Mouse (Mus musculus): ENCODE measurements around the gene Tex22. TPM values are rescaled to one million over a fixed set of nuclear protein-coding genes. Genes with fewer than 3 reads are reported as not detected.

Gene Tex22
- total RNA-seq, 2 experiments from 2014 or later: 0.45 to 0.64 TPM

DNA sequence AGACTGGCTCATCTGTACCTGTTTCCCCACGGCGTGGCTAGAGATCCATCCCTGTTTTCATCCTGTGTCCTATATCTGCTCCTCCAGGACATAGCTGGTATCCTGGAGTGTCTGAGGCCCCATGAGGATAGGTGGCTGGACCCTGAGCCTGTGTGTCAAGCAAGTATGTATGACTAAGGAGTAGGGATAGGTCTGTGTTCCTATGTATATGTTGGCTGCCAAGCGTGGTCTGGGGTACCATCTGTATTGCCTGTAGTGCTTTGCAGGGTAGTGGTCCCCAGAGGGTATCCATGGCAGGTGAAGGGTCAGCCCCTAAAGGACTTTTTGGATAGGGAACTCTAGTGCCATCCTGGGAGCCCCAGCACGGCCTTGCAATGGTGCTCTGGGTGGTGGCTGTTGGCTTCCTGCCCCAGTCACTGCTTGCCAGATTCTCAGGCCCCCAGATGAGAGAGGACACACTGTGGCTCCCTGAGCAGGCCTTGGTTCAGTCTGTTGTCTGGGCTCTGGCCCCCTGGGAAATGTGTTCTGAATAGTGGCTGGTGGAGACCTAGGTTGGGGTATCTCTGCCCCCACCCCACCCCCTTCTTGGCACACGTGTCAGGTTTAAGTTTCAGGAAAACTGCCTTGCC lies 26.3 kb downstream of the Tex22 start:
- peak in 1 of 2 experiments; percentile 70 for DNase-seq (ENCODE audit: low spot score in 2 of 2)

DNA sequence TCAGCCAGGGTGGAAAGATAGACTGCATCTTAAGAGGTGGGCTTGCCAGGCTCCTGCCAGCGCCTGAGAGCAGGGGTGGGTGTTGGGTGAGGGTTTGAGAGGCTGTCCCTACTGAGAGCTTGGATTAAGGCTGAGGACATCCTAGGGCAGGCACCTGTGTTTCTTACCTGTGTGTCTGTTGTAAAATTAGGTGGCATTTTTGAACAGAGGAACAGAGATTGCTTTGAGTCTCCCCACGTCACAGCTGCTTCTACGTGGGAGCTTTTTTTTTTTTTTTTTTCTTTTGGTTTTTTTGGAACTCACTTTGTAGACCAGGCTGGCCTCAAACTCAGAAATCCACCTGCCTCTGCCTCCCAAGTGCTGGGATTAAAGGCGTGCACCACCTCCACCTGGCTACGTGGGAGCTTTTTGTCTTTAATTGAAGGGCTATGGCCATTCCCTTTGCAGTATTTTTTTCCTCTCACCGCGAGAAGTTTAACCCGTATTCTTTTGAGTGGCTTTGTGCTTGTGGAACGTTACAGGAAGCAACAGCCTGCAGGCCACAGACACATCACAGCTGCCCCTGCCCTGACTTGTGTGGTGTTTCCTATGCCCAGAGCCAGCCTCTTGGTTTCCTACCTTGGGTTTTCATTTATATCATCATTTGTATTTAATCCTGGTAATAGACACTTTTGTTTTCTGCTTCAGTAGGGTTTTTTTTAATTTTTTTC lies 27.1 kb downstream of the Tex22 start:
- DNase-seq (ENCODE audit: low spot score in 2 of 2): no peak

DNA sequence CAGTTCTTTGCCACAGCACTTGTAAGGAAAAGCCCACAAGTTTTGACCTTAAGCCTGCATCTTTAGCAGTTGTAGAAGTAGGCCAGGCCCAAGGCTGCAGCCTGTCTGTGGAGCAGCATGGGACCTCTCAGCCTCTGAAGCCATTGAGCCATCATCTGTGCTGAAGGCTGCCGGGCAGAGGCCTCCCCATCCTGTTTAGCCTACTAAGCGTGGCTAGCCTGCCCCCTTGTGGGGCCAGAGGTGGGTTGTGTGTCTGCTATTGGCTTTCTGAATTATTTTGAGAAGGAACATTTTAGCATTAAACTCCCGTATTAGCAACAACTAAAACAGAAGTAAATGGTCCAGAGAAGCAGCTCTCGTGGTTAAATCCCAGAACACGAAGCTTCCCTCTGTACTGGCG lies 28.2 kb downstream of the Tex22 start:
- peak; percentile 48 to 72 for DNase-seq (ENCODE audit: low spot score in 2 of 2)

DNA sequence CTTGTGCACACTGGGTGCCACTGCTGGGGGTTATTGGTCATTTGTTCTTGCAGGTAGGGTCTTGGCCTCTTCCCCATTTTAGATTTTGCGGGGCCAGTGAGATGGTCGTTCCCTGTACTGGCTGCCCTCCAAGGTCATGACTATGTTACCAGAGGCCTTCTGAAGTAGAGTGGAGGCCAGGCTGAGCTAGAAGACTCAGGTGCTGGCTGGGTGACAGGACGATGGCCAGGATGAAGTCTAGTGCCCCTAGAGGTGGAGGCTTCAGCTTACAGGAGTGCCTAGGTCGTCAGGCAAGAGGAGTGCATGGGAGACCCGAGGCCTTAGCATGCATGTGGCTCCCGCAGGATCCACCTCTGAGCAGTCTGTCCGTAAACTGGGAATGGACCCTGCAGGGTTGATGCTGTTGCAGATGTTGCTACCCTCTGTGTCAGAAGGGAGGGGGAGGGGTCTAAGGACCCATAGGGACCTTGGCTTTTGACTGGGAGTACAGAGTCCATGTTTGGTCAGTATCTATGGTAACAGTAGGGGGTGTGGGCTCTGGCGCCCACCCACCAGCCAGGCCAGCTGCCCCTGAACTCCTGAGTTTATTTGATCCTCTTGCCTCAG lies 29.6 kb downstream of the Tex22 start:
- DNase-seq (ENCODE audit: low spot score in 2 of 2): no peak

DNA sequence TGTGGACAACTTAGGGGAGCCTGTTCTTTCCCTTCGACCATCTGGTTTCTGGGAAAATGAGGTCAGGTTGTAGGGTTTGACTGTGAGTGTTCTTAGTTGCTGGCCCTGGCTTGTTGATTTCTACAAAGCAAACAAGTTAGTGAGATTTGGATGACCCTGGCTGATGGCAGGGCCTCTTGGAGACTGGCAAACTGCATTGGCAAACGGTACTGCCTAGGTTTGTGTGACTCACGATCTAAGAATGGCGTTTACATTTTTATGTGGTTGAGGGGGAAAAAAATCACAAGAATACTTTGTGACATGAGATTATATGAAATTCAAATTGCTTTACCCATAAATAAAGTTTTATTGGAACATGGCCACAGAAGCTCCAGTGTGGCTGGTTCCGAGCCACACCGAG lies 32.1 kb downstream of the Tex22 start:
- DNase-seq (ENCODE audit: low spot score in 2 of 2): no peak

DNA sequence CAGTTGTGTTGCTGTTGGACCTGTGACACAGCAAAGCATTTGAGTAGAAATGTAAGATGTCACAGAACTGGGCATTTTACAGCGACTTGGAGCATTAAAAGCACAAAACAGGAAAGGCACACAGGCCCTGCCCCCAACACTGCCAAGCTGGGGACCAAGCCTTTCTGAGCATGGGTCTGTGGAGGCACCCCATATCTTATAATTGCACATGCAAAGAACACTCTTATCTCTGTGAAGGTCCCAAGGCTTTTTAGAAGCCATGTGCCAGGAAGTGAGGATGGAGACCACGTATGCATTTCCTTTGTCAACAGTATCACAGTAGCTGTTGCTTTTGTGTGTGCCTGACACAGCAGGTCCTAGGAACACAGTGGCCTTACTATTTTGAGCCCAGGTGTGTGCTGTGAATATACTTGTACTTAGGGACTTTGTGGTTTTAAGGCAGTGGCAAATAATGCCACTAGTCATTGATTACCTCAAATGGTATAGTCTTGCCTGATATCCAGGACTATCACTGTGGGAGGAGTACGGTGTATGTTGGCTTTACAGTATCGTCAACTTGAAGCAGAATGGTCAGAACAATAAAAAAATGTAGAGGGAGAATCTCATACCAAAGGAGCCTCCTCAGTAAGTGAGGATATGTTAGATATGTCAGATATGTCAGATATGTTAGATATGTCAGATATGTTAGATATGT lies 33.3 kb downstream of the Tex22 start:
- DNase-seq (ENCODE audit: low spot score in 2 of 2): no peak

DNA sequence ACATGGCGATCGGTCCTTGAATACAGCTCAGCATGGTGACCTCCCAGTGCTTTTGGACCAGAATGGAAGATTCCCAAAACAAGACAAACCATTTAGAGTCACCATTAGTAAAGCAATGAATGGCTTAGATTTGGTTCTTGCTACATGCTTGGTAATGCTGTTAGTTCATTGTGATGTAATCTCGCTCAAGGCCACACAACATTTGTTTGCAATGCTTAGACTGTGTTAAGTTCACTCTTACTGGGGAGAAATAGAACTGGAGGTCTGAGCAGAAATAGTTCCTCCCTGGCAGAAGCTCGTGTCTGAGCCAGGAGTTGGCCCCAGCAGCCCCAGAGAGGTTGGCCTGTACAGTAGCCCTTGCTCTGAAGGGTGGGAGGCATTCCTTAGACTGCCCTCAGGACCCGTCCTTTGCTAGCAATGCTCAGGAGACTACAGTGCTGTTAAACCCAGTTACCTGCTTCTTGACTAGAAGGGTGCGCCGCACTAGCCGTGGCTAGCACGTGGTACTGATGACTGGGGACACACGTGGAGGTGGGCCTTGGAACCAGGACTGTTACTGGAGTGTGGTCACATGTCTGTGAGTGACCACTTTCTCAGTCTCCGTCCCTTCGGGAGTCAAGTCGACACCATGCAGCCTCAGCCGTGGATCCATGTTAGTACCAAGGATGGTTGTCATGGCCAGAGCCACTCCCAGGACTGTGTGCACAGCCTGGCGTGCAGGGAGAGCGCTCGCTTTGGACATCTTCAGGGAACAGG lies 34.4 kb downstream of the Tex22 start:
- DNase-seq (ENCODE audit: low spot score in 2 of 2): no peak

DNA sequence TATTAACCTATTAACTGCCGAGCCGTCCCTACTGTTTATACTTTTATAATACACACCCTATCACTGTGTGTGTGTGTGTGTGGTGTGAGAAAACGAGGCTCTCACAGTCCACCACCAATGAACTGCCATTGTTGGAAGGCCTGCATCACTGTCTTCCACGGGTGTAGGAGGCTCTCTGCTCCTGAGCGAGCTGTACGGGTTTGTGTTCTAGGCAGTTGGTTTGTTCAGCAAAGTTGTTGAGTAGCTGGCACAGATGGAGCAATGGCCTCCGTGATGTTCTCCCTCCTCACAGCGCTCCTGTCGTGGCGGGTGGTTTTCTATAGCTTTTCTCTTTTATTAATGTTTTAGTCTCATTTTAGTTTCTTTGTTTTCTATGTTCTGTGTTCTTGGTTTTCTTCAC lies 35.5 kb downstream of the Tex22 start:
- no peak for DNase-seq (ENCODE audit: low spot score in 2 of 2)

DNA sequence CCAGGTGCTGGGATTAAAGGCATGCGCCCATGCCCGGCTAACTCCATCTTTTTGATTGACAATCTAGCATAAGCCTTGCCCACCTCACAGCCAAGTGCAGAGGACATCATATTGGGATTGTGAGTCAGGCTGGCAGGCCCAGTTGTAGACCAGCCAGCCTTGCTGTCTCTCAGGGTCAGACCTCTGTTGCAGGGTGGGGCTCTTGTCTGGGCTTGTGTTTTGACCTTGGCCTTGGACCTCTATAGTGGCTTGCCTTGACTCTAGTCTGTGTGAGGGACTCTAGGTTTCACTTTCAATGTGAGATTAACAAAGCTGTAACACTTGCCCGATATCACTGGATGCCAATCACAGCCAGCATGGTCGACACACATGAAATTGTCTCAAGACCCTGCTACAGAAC lies 39.8 kb downstream of the Tex22 start:
- no peak for DNase-seq (ENCODE audit: low spot score in 2 of 2)

DNA sequence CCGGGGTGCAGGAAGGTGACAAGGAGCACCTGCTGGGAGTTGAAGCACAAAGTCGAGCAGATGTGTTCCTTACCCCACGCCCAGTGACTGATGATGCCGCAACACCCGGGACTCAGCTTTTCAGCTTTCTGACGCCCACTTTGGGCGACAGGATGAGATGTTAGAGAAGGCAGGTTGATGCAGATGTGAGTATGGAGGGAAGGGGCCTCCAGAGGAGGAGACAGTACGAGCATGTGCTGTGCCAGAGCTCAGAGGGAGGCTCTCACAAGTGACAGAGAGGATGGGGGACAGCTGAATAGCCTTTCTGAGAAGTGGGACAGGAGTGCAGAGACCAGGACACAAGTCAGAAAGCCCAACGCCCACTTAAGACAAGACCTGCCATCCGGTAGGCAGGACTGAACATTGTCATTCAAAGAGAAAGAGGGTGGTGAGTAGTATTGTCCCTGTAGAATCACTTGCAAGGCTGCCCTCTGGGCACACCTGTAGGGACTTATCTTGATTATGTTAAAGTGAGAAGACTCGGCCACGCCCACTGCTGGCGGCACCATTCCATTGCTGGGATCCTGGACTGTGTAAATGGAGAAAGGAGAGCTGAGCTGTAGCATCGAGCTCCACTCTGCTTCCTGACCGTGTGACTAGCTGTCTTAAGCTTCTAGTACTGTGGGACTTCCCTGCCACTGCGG lies 40.7 kb downstream of the Tex22 start:
- DNase-seq (ENCODE audit: low spot score in 2 of 2): no peak

DNA sequence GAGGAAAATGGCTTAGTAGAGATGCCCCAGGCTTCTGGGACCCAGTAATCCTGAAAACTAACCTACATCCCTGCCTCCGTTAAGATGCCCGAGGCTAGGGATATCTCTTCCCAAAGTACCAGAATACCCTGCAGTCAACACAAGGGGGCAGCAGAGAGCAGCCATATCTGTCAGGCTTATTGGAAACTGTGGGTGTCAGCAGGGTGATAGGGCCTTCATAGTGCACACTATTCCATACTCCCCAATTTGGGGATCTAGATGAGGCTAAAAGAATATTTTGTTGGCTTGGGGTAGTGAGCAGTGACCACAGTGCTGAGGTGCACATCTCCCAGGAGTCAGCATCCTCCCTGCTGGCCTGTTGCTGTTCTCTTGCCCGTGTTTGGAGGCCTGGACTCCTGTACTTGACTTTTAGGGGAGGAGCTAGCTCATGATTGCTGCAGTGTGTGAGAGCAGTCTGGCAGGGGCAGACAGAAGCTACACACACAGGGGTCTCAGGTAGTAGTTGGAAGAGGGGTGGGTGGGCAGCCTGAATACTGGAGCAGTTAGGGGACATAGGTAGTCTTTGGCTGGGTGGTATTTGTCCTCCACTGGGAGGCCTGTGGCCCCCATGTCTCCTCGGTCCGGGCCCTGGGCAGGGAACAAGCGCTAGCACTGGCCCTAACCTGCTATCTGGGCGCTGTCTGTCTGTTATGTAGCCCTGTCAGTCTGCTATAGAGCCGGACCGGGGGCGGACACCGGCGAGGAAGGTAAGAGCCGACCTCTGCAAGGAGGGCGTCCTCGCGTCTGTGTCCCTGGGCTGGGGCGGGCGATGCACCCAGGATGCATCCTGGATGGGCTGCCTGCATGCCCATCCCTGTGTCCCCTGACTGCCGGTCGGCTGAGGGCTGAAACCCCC lies 45.5 kb downstream of the Tex22 start:
- DNase-seq (ENCODE audit: low spot score in 2 of 2): peak; percentile 90

DNA sequence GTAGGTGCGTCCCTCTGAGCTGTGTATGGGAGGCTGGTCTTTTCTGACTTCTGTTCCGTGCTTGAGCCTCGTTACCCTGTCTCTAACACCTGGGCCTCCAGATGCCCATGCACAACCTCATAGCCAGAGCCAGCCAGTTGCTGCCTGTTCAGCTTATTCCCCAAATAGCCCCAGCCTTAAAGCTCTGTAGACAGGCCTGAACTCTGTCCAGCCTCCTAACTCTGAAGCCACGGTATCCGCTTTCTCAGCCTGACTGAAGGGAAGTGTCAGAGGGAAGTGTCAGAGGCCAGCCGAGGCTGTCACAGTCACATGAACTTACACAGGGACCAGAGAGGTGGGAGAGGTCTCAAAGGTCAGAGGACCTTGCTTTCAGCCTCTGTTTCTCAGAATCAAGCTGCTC lies 50.4 kb downstream of the Tex22 start:
- no peak for DNase-seq (ENCODE audit: low spot score in 2 of 2)

DNA sequence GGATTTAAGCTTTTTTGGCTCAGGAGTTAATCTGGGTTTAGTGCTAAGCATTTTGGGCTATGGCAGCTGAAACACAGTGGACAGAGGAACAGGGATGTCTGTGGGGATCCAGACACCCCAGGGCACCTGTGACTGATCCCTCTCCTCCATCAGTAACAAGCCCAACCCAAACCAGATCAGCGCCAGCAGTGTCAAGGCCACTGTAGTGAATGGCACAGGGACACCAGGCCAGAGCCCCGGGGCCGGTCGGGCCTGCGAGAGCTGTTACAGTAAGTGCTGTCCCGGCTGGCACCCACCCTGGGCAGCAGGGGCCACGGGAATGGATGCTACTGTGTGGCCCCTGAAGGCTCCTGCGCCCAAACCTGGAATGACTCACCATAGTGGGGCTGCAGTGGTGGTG lies 56.4 kb downstream of the Tex22 start:
- no peak for DNase-seq (ENCODE audit: low spot score in 2 of 2)

DNA sequence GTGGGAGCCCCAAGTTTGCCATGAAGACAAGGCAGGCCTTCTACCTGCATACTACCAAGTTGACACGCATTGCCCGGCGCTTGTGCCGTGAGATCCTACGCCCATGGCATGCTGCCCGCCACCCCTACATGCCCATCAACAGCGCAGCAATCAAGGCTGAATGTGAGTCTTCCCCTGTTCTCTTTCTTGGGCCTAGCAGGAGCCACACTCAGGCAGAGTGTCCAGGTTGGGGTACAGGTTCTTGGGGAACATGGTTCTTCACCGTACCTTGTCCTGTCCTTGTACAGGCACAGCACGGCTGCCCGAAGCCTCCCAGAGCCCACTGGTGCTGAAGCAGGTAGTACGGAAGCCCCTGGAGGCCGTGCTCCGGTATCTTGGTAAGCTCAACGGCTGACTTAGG lies 57.3 kb downstream of the Tex22 start:
- DNase-seq (ENCODE audit: low spot score in 2 of 2): no peak

DNA sequence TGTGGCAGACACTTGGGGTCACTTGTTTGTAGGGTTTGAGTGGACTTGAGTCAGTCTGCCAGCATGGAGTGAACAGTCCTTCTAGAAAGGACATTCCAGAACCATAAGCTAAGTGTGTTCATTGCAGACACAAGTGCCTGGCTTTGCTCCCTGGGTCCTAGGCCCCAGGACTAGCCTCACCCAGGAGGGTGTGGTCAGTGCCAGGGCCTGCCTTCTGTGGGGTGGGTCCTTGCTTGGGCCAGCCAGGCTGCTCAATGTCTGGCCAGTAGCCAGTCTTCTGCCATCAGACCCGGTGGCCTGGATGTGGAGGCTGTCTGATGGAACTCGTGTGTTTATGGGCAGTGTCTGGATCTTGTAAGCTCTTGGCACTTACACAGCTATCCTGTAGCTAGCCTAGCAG lies 58.3 kb downstream of the Tex22 start:
- DNase-seq (ENCODE audit: low spot score in 2 of 2): no peak

DNA sequence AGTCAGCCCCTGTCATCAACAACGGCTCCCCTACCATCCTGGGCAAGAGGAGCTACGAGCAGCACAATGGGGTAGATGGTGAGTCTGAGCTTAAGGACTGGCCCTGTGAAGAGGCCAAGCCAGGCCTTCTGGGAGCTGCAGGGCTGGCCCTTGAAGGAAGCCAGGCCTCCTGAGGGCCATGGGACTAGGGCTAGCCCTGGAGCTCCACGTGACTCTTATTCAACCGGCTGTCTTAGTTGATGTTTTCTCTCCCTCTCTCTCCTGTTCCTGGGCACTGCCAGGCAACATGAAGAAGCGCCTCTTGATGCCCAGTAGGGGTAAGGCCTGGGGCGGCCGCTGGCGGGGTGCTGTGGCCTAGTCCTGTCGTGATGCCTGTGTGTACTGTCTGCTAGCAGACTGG lies 59.0 kb downstream of the Tex22 start:
- no peak for DNase-seq (ENCODE audit: low spot score in 2 of 2)

DNA sequence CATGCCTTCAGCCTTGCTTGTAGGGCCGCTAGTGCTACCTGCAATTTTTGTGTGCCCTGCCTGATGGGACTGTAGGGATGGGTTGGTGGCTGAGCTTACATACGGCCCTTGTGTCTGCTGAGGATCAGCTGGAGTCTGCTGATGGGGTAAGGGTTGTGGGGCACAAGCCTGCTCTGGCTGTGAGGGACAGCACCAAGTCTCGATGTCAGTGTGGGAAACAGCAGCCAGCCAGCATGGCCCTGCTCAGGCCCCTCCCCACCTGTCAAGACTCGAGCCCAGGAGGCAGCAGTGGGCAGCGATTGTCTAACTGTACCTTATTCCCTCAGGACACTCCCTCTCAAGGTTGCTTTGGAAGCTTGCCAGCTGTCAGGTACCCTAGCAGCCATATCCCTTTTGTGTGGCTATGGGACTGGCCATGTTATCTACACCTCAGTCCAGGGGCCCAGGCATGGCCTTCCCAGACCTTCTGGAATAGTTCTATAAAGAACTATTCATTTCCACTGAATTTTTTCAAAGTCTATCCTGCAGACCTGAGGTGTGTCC lies 59.6 kb downstream of the Tex22 start:
- DNase-seq (ENCODE audit: low spot score in 2 of 2): no peak

DNA sequence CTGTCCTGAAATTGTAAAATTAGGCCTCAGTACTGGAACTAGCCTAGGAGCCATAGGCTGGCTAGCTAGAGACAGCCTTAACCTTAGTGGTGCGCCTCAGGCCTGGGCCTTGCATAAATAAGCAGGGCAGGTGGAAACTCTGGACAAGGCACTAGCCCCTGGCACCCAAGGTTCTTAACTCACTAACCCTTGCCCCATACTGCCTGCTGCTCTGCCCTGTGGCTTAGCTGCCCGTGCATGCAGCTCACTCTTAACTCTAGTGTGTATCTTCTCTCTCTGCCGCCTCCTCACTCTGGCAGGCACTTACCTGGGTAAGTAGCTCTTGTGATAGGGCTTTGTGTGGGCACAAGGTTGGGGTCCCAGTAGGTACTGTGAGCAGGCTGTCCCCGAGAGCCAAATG lies 60.2 kb downstream of the Tex22 start:
- DNase-seq (ENCODE audit: low spot score in 2 of 2): no peak

DNA sequence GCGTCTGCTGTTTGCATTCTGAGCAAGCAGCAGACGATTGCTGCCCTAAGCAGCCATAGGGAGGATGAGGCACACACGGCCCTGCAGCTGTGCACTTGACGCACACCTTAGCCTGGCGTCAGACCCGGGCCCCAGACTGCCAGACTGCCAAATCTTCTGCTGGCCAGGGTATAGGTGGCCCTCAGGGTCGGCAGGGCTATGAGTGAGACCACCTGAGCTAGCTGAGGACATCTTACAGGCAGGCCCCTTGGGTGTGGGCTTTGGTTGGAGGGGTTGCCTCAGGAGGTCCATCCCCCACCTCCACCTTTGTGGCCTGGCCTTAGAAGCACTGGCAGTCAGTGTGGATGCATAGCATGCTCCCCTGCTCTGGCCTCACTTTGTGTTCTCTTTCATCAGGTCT lies 61.1 kb downstream of the Tex22 start:
- DNase-seq (ENCODE audit: low spot score in 2 of 2): no peak

All from layer of hippocampus, postnatal 10 days (tissue).